In the genomic region with DNA sequence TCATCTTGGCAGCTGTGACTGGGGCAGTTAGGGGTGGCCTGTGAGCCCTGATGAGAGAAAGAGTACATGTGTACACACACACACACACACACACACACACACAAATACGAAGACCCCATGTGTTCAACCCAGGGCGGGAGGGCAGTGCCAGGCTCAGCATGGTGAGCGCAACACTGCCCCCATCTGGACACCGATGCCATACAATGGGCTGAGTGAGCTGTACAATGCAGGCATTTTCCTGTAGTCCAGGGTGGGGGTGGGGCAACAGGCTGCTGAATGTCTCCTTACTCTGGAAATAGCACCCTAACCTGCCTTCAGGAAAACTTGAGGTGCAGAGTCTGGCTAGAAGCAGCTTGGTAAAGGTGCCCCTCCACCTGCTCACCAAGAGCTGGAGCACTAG, we compare ENCODE assay signal across 8 mouse cellular contexts. TPM values are rescaled to one million over a fixed set of nuclear protein-coding genes. Genes with fewer than 3 reads are reported as not detected.
A peak's percentile ranks its signal among the peaks of the same experiment; 100 is the strongest.
DNase-seq lines count a peak whose midpoint lies in the region; ATAC-seq and TF ChIP-seq lines count a peak whose summit lies in the region.

No protein-coding gene starts in this region.

- peaks cover 0 to 10% of the 10 kb centered on the region in 2 experiments; a peak in 3 of 4 replicates for H3K36me3 ChIP-seq in MEL (ENCODE audit: control insufficient read depth in 1 of 2, insufficient read depth in 2 of 2, low read length in 2 of 2)

- H3K9ac ChIP-seq in MEL (ENCODE audit: control insufficient read depth, low read depth, low read length, poor library complexity, severe bottlenecking): no peak overlapping the region

- no peak for TF ChIP-seq EP300 in MEL (IDR thresholded peaks at IDR 0.05; ENCODE audit: low read depth in 1 of 2, low read length in 2 of 2)

- peak; percentile 28 for TF ChIP-seq RAD21 in MEL (IDR thresholded peaks at IDR 0.05; ENCODE audit: low read depth, low read length)

- peak; percentile 75 for ATAC-seq in megakaryocyte progenitor cell, adult 5-6 weeks (replicated peaks; ENCODE audit: poor library complexity)

- H3K27me3 ChIP-seq in MEL (ENCODE audit: control insufficient read depth in 1 of 2, insufficient read depth in 2 of 2, low read length in 2 of 2): no peaks in the 10 kb centered on the region

- H3K4me3 ChIP-seq in MEL (ENCODE audit: control insufficient read depth in 1 of 2, insufficient read depth in 1 of 2, low read depth in 2 of 2, low read length in 2 of 2): no peak overlapping the region
- no peak overlapping the region for H3K4me3 ChIP-seq in gastrocnemius, adult 2 months

- intact Hi-C loops in heart, postnatal 25 days (cut with DNase I): loop anchor here (5.0 kb wide), 1 partner anchor 74 kb away; a partner anchor contains a TSS
- intact Hi-C loops in gastrocnemius, adult 2 months (cut with DNase I): no loop called here

- DNase-seq in heart, adult 11 months: peak; percentile 96
- DNase-seq in heart, postnatal 25 days (ENCODE audit: low spot score): no peak
- DNase-seq in MEL (ENCODE audit: low read depth, low spot score): peak; percentile 76
- DNase-seq in cerebellum, adult 9-10 months: peak; percentile 66
- DNase-seq in gastrocnemius, adult 2 months: peak; percentile 62
- peak; percentile 60 to 67 for DNase-seq in layer of hippocampus, postnatal 14 days (ENCODE audit: low spot score in 2 of 2)
- peak; percentile 57 to 81 for DNase-seq in spleen, postnatal 10 days (ENCODE audit: low spot score in 2 of 2)

- TF ChIP-seq POLR2A in MEL (IDR thresholded peaks at IDR 0.05; ENCODE audit: control insufficient read depth in 1 of 2, insufficient read depth in 1 of 2, low read depth in 1 of 2, low read length in 2 of 2, poor library complexity in 1 of 2): no peak

- peaks cover 4% of the 10 kb centered on the region; the same call in 1 of the 2 replicates for H3K79me2 ChIP-seq in MEL (ENCODE audit: control insufficient read depth, insufficient read depth, low read length, poor library complexity)

- H3K9me3 ChIP-seq in MEL (replicated peaks; ENCODE audit: insufficient read depth, low read length): no peaks in the 10 kb centered on the region

- H3K27ac ChIP-seq in MEL (ENCODE audit: control insufficient read depth, low read depth, low read length): no peak overlapping the region
- H3K27ac ChIP-seq in gastrocnemius, adult 2 months: no peak overlapping the region

- peaks cover 8 to 16% of the 10 kb centered on the region in 2 experiments for H3K4me1 ChIP-seq in MEL (ENCODE audit: control insufficient read depth in 1 of 2, insufficient read depth in 2 of 2, low read length in 2 of 2)

- TF ChIP-seq CTCF in MEL (IDR thresholded peaks at IDR 0.05 in 2 of 3, conservative IDR thresholded peaks at IDR 0.05 in 1 of 3; ENCODE audit: control insufficient read depth in 1 of 3, insufficient read depth in 1 of 3, low read depth in 2 of 3, low read length in 3 of 3, poor library complexity in 1 of 3, severe bottlenecking in 1 of 3): peak; percentile 74 to 89 (median 87)
- TF ChIP-seq CTCF in gastrocnemius, adult 2 months (IDR thresholded peaks at IDR 0.05): peak; percentile 54

TF ChIP-seq in MEL, 35 proteins besides CTCF, POLR2A, EP300 and RAD21:
- TF ChIP-seq SIN3A (IDR thresholded peaks at IDR 0.05; ENCODE audit: low read length) (peak; percentile 52; the same call in 1 of the 2 replicates), RCOR1 (IDR thresholded peaks at IDR 0.05; ENCODE audit: low read depth, low read length) (no peak), POLR2AphosphoS5 (IDR thresholded peaks at IDR 0.05; ENCODE audit: borderline replicate concordance, low read depth, low read length) (no peak), TAL1 (IDR thresholded peaks at IDR 0.05; ENCODE audit: low read length) (no peak), POLR2AphosphoS2 (IDR thresholded peaks at IDR 0.05; ENCODE audit: low read length) (no peak), USF1 (IDR thresholded peaks at IDR 0.05; ENCODE audit: low read depth, low read length) (no peak), MXI1 (IDR thresholded peaks at IDR 0.05; ENCODE audit: low read depth, low read length) (0 out of 2 replicates have a peak, but pooled peaks have one; percentile 29), KAT2A (conservative IDR thresholded peaks at IDR 0.05; ENCODE audit: low read depth, low read length) (no peak), NELFE (IDR thresholded peaks at IDR 0.05; ENCODE audit: low read depth, low read length) (no peak), MAZ (IDR thresholded peaks at IDR 0.05; ENCODE audit: low read depth, low read length) (peak; percentile 72; the same call in 1 of the 2 replicates), MYB (IDR thresholded peaks at IDR 0.05; ENCODE audit: low read depth, low read length) (no peak), MAX (IDR thresholded peaks at IDR 0.05; ENCODE audit: low read length) (0 out of 2 replicates have a peak, but pooled peaks have one; percentile 13), MEF2A (IDR thresholded peaks at IDR 0.05; ENCODE audit: extremely low read depth, insufficient replicate concordance, low read depth, low read length, poor library complexity, severe bottlenecking) (no peak), ZNF384 (IDR thresholded peaks at IDR 0.05; ENCODE audit: low read depth, low read length) (no peak), MYC (IDR thresholded peaks at IDR 0.05; ENCODE audit: low read depth, low read length) (no peak), GABPA (IDR thresholded peaks at IDR 0.05; ENCODE audit: low read depth, low read length) (no peak), NRF1 (IDR thresholded peaks at IDR 0.05; ENCODE audit: insufficient read depth, low read depth, low read length, poor library complexity, severe bottlenecking) (no peak), E2F4 (IDR thresholded peaks at IDR 0.05; ENCODE audit: borderline replicate concordance, low read depth, low read length) (no peak), USF2 (IDR thresholded peaks at IDR 0.05; ENCODE audit: borderline replicate concordance in 1 of 2, insufficient read depth in 1 of 2, low read depth in 1 of 2, low read length in 2 of 2) (no peak), CHD2 (IDR thresholded peaks at IDR 0.05; ENCODE audit: low read length) (peak; percentile 50; the same call in 1 of the 2 replicates), ZKSCAN1 (IDR thresholded peaks at IDR 0.05; ENCODE audit: low read depth, low read length) (no peak), GATA1 (IDR thresholded peaks at IDR 0.05; ENCODE audit: low read depth, low read length) (no peak), MAFK (IDR thresholded peaks at IDR 0.05; ENCODE audit: borderline replicate concordance, low read depth, low read length) (no peak), ETS1 (IDR thresholded peaks at IDR 0.05; ENCODE audit: low read depth, low read length) (no peak), BHLHE40 (IDR thresholded peaks at IDR 0.05; ENCODE audit: borderline replicate concordance, low read depth, low read length) (peak; percentile 54), SMC3 (IDR thresholded peaks at IDR 0.05; ENCODE audit: low read depth, low read length) (peak; percentile 51), ZC3H11A (IDR thresholded peaks at IDR 0.05; ENCODE audit: low read depth, low read length) (no peak; the same call in 1 of the 2 replicates), CHD1 (IDR thresholded peaks at IDR 0.05; ENCODE audit: low read depth, low read length) (no peak), JUND (IDR thresholded peaks at IDR 0.05; ENCODE audit: low read depth, low read length) (no peak), HCFC1 (IDR thresholded peaks at IDR 0.05; ENCODE audit: low read depth, low read length) (peak; percentile 44; the same call in 1 of the 2 replicates), ELF1 (IDR thresholded peaks at IDR 0.05; ENCODE audit: low read depth, low read length) (peak; percentile 7; the same call in 1 of the 2 replicates)

RNA-seq across cellular contexts. Expression of a gene that starts 3.6 kb away (rescaled TPM):
- 10 to 100 TPM; 11.4 to 12.3 TPM for total RNA-seq in heart, postnatal 25 days (2021)
- 9.3 and 11.6 TPM in 2 replicates for total RNA-seq in MEL (2012; rRNA removed)
- 10 to 100 TPM in 1 of 2 experiments, not detected in 1; 23.9 TPM for polyA plus RNA-seq in MEL (2012; ENCODE audit: insufficient read depth in 1 of 2, insufficient read length in 2 of 2, low read depth in 1 of 2, low replicate concordance in 2 of 2, missing spikeins in 1 of 2)
- 1 to 10 TPM; 9.0 to 9.5 TPM for total RNA-seq in gastrocnemius, adult 2 months (2021)
- total RNA-seq in layer of hippocampus, postnatal 14 days (2021): 10 to 100 TPM; 51.1 to 57.0 TPM
- 5.4 and 5.6 TPM in 2 replicates for total RNA-seq in megakaryocyte progenitor cell, adult 5-6 weeks (2015)
- 4.1 and 6.7 TPM in 2 replicates for total RNA-seq in megakaryocyte progenitor cell, adult 5-6 weeks (2017)

RNA-seq across cellular contexts. Expression of a gene that starts 23.9 kb away (rescaled TPM):
- 100 to 1,000 TPM; 112 to 120 TPM for total RNA-seq in heart, postnatal 25 days (2021)
- 71.8 and 78.7 TPM in 2 replicates for total RNA-seq in MEL (2012; rRNA removed)
- polyA plus RNA-seq in MEL (2012; ENCODE audit: insufficient read depth in 1 of 2, insufficient read length in 2 of 2, low read depth in 1 of 2, low replicate concordance in 2 of 2, missing spikeins in 1 of 2): 100 to 1,000 TPM in 1 of 2 experiments, not detected in 1; 111 TPM
- total RNA-seq in gastrocnemius, adult 2 months (2021): 100 to 1,000 TPM in 1 of 2 experiments, 10 to 100 TPM in 1; 96.1 to 103 TPM
- 10 to 100 TPM; 47.7 to 60.5 TPM for total RNA-seq in layer of hippocampus, postnatal 14 days (2021)
- total RNA-seq in megakaryocyte progenitor cell, adult 5-6 weeks (2015): 62.6 and 80.2 TPM in 2 replicates
- 133 and 138 TPM in 2 replicates for total RNA-seq in megakaryocyte progenitor cell, adult 5-6 weeks (2017)

RNA-seq across cellular contexts. Expression of a gene that starts 25.1 kb away (rescaled TPM):
- 10 to 100 TPM; 31.6 to 32.9 TPM for total RNA-seq in heart, postnatal 25 days (2021)
- 14.2 and 14.6 TPM in 2 replicates for total RNA-seq in MEL (2012; rRNA removed)
- 10 to 100 TPM in 1 of 2 experiments, not detected in 1; 13.4 TPM for polyA plus RNA-seq in MEL (2012; ENCODE audit: insufficient read depth in 1 of 2, insufficient read length in 2 of 2, low read depth in 1 of 2, low replicate concordance in 2 of 2, missing spikeins in 1 of 2)
- total RNA-seq in gastrocnemius, adult 2 months (2021): 10 to 100 TPM; 61.9 to 91.0 TPM
- 10 to 100 TPM; 23.7 to 23.8 TPM for total RNA-seq in layer of hippocampus, postnatal 14 days (2021)
- 2.2 and 2.4 TPM in 2 replicates for total RNA-seq in megakaryocyte progenitor cell, adult 5-6 weeks (2015)
- 3.8 and 4.6 TPM in 2 replicates for total RNA-seq in megakaryocyte progenitor cell, adult 5-6 weeks (2017)
